Comparison of ENCODE assay signal across 8 mouse cellular contexts in genomic region chr6:63255826-63256555, GRCm38 (mm10). TPM values are rescaled to one million over a fixed set of nuclear protein-coding genes. Genes with fewer than 3 reads are reported as not detected.
DNase-seq lines count a peak whose midpoint lies in the region; ATAC-seq and TF ChIP-seq lines count a peak whose summit lies in the region.

Grid2 (plus strand) TSS chr6:63255876.

- under 1% methylated on average over 60 of the region's 71 CpGs for WGBS in kidney, embryonic 15.5 days
- under 1% methylated on average over 69 of the region's 71 CpGs for WGBS in liver, postnatal 0 days (ENCODE audit: insufficient replicate concordance)

- H3K9me3 ChIP-seq in kidney, embryonic 15.5 days (replicated peaks) = no peaks in the 10 kb centered on the region
- H3K9me3 ChIP-seq in liver, postnatal 0 days (ENCODE audit: low read length) = no peaks in the 10 kb centered on the region

- H3K27me3 ChIP-seq in kidney, embryonic 15.5 days = peaks cover 61% of the 10 kb centered on the region
- H3K27me3 ChIP-seq in liver, postnatal 0 days (ENCODE audit: insufficient read depth, low read length) = peaks cover 35% of the 10 kb centered on the region

- H3K9ac ChIP-seq in kidney, embryonic 15.5 days = peak within 1 kb of the TSS; percentile 43; the same call in 1 of the 2 replicates
- no peak within 1 kb of the TSS for H3K9ac ChIP-seq in liver, postnatal 0 days (replicated peaks)

- peaks cover 19% of the 10 kb centered on the region for H3K4me1 ChIP-seq in kidney, embryonic 15.5 days
- H3K4me1 ChIP-seq in liver, postnatal 0 days (ENCODE audit: insufficient read depth) = no peaks in the 10 kb centered on the region

- no peak for TF ChIP-seq CTCF in liver, postnatal 0 days (IDR thresholded peaks at IDR 0.05; ENCODE audit: low read depth)

- H3K4me3 ChIP-seq in kidney, embryonic 15.5 days (replicated peaks) = peak within 1 kb of the TSS; percentile 63
- H3K4me3 ChIP-seq in liver, postnatal 0 days (ENCODE audit: low read depth, low read length) = peak within 1 kb of the TSS; percentile 31

- peak; percentile 69 for ATAC-seq in kidney, embryonic 15.5 days (replicated peaks; ENCODE audit: low FRiP score)
- ATAC-seq in liver, postnatal 0 days = no peak

- H3K36me3 ChIP-seq in kidney, embryonic 15.5 days = no peaks in the 10 kb centered on the region
- no peaks in the 10 kb centered on the region for H3K36me3 ChIP-seq in liver, postnatal 0 days (replicated peaks; ENCODE audit: insufficient read depth, low read length)

- H3K4me2 ChIP-seq in kidney, embryonic 15.5 days = peak within 1 kb of the TSS; percentile 99
- H3K4me2 ChIP-seq in liver, postnatal 0 days (ENCODE audit: low read depth, low read length) = peak within 1 kb of the TSS; percentile 59

- TF ChIP-seq EP300 in liver, postnatal 0 days (IDR thresholded peaks at IDR 0.05; ENCODE audit: low read depth) = no peak

- no peak for DNase-seq in kidney, adult 11 months
- peak; percentile 81 to 90 for DNase-seq in cerebellum, postnatal 25 days
- DNase-seq in frontal cortex, postnatal 25 days (ENCODE audit: low spot score in 2 of 2) = peak; percentile 43 to 50
- peak; percentile 35 for DNase-seq in layer of hippocampus, adult 9-10 months (ENCODE audit: low spot score)
- peak; percentile 11 for DNase-seq in liver, postnatal 0 days
- DNase-seq in right cerebral cortex, postnatal 10 days (ENCODE audit: low spot score in 2 of 2) = peak; percentile 77 to 79
- DNase-seq in spleen, postnatal 14 days (ENCODE audit: low spot score in 2 of 2) = no peak

- no peak within 1 kb of the TSS for H3K27ac ChIP-seq in kidney, embryonic 15.5 days
- H3K27ac ChIP-seq in liver, postnatal 0 days (ENCODE audit: low read depth) = no peak within 1 kb of the TSS

RNA-seq across cellular contexts. Expression of gene Grid2, which starts in this region (rescaled TPM):
- polyA plus RNA-seq in kidney, embryonic 15.5 days (2015; fragmentation: Nextera tagmentation; extraction: Ambion mirVana) = 0.30 and 0.55 TPM in 2 replicates
- not detected in 2 replicates for polyA plus RNA-seq in liver, postnatal 0 days (2015; fragmentation: Nextera tagmentation; extraction: Ambion mirVana)

Comparison
In these comparisons a context has a peak if more than half of its experiments do, and no peak if none do; other contexts are left out.
1. Peak in ATAC-seq, H3K4me3 ChIP-seq, H3K9ac ChIP-seq and H3K4me2 ChIP-seq in kidney, embryonic 15.5 days; RNA of the gene not detected or under 1 TPM.
2. Peak in DNase-seq, H3K4me3 ChIP-seq and H3K4me2 ChIP-seq in liver, postnatal 0 days; RNA of the gene not detected or under 1 TPM.
3. DNase-seq: peak in cerebellum, postnatal 25 days (2 of 2), frontal cortex, postnatal 25 days (2 of 2), layer of hippocampus, adult 9-10 months (single experiment) and right cerebral cortex, postnatal 10 days (2 of 2); none in kidney, adult 11 months (single experiment) and spleen, postnatal 14 days (0 of 2).